Mouse (Mus musculus) left cerebral cortex, adult 2 months (tissue): ENCODE results near the gene Hcn1. TPM values are rescaled to one million over a fixed set of nuclear protein-coding genes. Genes with fewer than 3 reads are reported as not detected.
A peak's percentile ranks its signal among the peaks of the same experiment; 100 is the strongest.

Experiments
- DNase-seq, 2 experiments: peaks; one replicate each; pipeline ENCODE4 v3.0.0; 2021 to 2022; ENCODE audit warnings: low spot score in 2 of 2, mixed read lengths in 1 of 2; ENCODE audit errors: extremely low spot score in 1 of 2
- H3K27ac ChIP-seq: fragments of 200-600 bp; 2 replicates; pipeline ENCODE4 v1.8.1; 2022
- H3K4me3 ChIP-seq: fragments of 200-600 bp; 2 replicates; pipeline ENCODE4 v1.8.1; 2022
- CTCF ChIP-seq: fragments of 200-600 bp; IDR thresholded peaks from 2 replicates; pipeline ENCODE4 v1.8.1; 2022; ENCODE audit warnings: antibody characterized with exemption, mild to moderate bottlenecking, moderate library complexity
- intact Hi-C: fragments of 180-260 bp; cut with DNase I; formaldehyde crosslinking; loops from one replicate; pipeline ENCODE4 v1.15.1; 2025
- total RNA-seq, 2 experiments: library from RNA; stranded (reverse); gene quantifications; 2 replicates each; pipeline ENCODE4 v1.2.3; 2021

The Hcn1 gene
- total RNA-seq, 2 experiments from 2014 or later, result 43.3 to 46.7 TPM

GRCm38 (mm10) chr13:117619544-117619943, 17.4 kb downstream of the Hcn1 start:
- Histone ChIP-seq H3K27ac (no peak overlapping the region), H3K4me3 (no peak overlapping the region)
- no peak for TF ChIP-seq CTCF
- no peak for DNase-seq
- intact Hi-C loops, result no loop called here

- no peak for DNase-seq
- intact Hi-C loops, result no loop called here
- Histone ChIP-seq H3K27ac (no peak overlapping the region), H3K4me3 (no peak overlapping the region)
- TF ChIP-seq CTCF, result no peak
Measured at GRCm38 (mm10) chr13:117657501-117657900, 55.4 kb downstream of the Hcn1 start.

- intact Hi-C loops, result loop anchor here (2.0 kb wide), 1 partner anchor 54 kb away; no protein-coding TSS in a partner anchor
- no peak for DNase-seq
- no peak overlapping the region for H3K4me3 ChIP-seq
- no peak overlapping the region for H3K27ac ChIP-seq
- no peak for TF ChIP-seq CTCF
Measured at GRCm38 (mm10) chr13:117658414-117659175, 56.5 kb downstream of the Hcn1 start.

- peak; percentile 48 to 53 for DNase-seq
- intact Hi-C loops, result loop anchor here (2.0 kb wide), 1 partner anchor 55 kb away; no protein-coding TSS in a partner anchor
- no peak for TF ChIP-seq CTCF
- H3K4me3 ChIP-seq, result no peak overlapping the region; the same call in 1 of the 2 replicates
- H3K27ac ChIP-seq, result no peak overlapping the region
Measured at GRCm38 (mm10) chr13:117659511-117659910, 57.4 kb downstream of the Hcn1 start.

GRCm38 (mm10) chr13:117662661-117663060, 60.5 kb downstream of the Hcn1 start:
- no peak overlapping the region for H3K27ac ChIP-seq
- peak; percentile 50 for TF ChIP-seq CTCF
- intact Hi-C loops, result no loop called here
- H3K4me3 ChIP-seq, result no peak overlapping the region
- DNase-seq, result no peak

GRCm38 (mm10) chr13:117669303-117669702, 67.2 kb downstream of the Hcn1 start:
- intact Hi-C loops, result no loop called here
- H3K4me3 ChIP-seq, result no peak overlapping the region
- no peak for TF ChIP-seq CTCF
- no peak for DNase-seq
- H3K27ac ChIP-seq, result no peak overlapping the region

- no peak for DNase-seq
- H3K27ac ChIP-seq, result no peak overlapping the region
- H3K4me3 ChIP-seq, result no peak overlapping the region
- no peak for TF ChIP-seq CTCF
- intact Hi-C loops, result no loop called here
Measured at GRCm38 (mm10) chr13:117671851-117672250, 69.7 kb downstream of the Hcn1 start.

GRCm38 (mm10) chr13:117676418-117676817, 74.3 kb downstream of the Hcn1 start:
- Histone ChIP-seq H3K27ac (no peak overlapping the region), H3K4me3 (no peak overlapping the region)
- intact Hi-C loops, result no loop called here
- no peak for TF ChIP-seq CTCF
- no peak for DNase-seq

- Histone ChIP-seq H3K27ac (no peak overlapping the region), H3K4me3 (peak overlapping the region; percentile 13; the same call in 1 of the 2 replicates)
- intact Hi-C loops, result no loop called here
- no peak for DNase-seq
- TF ChIP-seq CTCF, result no peak
Measured at GRCm38 (mm10) chr13:117687670-117688069, 85.5 kb downstream of the Hcn1 start.

GRCm38 (mm10) chr13:117694729-117695332, 92.7 kb downstream of the Hcn1 start:
- TF ChIP-seq CTCF, result no peak
- H3K4me3 ChIP-seq, result no peak overlapping the region
- intact Hi-C loops, result no loop called here
- no peak for DNase-seq
- H3K27ac ChIP-seq, result no peak overlapping the region

GRCm38 (mm10) chr13:117705573-117705972, 103.5 kb downstream of the Hcn1 start:
- H3K27ac ChIP-seq, result no peak overlapping the region
- H3K4me3 ChIP-seq, result no peak overlapping the region
- DNase-seq, result no peak
- intact Hi-C loops, result no loop called here
- TF ChIP-seq CTCF, result no peak

- Histone ChIP-seq H3K4me3 (no peak overlapping the region), H3K27ac (no peak overlapping the region)
- no peak for DNase-seq
- TF ChIP-seq CTCF, result no peak
- intact Hi-C loops, result no loop called here
Measured at GRCm38 (mm10) chr13:117705997-117706396, 103.9 kb downstream of the Hcn1 start.

GRCm38 (mm10) chr13:117706496-117706895, 104.4 kb downstream of the Hcn1 start:
- TF ChIP-seq CTCF, result no peak
- DNase-seq, result no peak
- no peak overlapping the region for H3K27ac ChIP-seq
- intact Hi-C loops, result no loop called here
- H3K4me3 ChIP-seq, result no peak overlapping the region
